Mouse (Mus musculus) spleen, adult 2 months (tissue): ENCODE measurements around the gene Dock7.

Source experiments
- CTCF ChIP-seq: fragments of 200-500 bp; IDR thresholded peaks from 2 replicates; pipeline ENCODE4 v1.5.1; 2011; ENCODE audit warnings: mild to moderate bottlenecking, inconsistent platforms; ENCODE audit not compliant: insufficient read depth, insufficient read length, insufficient replicate concordance; ENCODE audit errors: extremely low read depth
- POLR2A ChIP-seq: fragments of 200-500 bp; IDR thresholded peaks from 2 replicates; pipeline ENCODE4 v1.6.1; 2011; ENCODE audit warnings: low read depth, low read length, inconsistent platforms

DNA sequence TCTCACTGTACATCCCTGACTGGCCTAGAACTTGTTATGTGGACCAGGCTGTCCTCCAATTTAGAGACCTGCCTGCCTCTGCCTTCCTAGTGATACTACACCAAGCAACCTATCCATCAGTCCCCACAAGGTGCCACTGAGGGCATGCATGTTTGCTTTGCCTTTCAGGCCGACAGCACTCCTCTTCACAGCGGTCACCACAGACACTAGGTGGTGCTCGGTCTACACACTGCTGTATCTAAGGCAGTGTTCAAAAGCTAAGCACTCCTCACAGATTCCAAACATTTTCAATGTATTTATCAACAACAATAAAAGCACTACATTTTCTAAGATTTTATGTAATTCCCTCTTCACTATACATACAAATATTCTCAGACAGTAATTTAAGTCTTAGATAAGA lies 150.8 kb downstream of the Dock7 start:
- TF ChIP-seq POLR2A (no peak), CTCF (no peak)
